Mouse (Mus musculus): ENCODE measurements around the gene Bicd2. TPM values are rescaled to one million over a fixed set of nuclear protein-coding genes. Genes with fewer than 3 reads are reported as not detected.

The Bicd2 gene
- polyA plus RNA-seq, 1 experiment = 17.6 TPM

- H3K27me3 ChIP-seq (replicated peaks; ENCODE audit: control insufficient read depth, insufficient read depth, low read length) = no peaks in the 10 kb centered on the region
- H3K4me1 ChIP-seq (ENCODE audit: control insufficient read depth, insufficient read depth, low read length) = no peaks in the 10 kb centered on the region
- H3K4me3 ChIP-seq (ENCODE audit: insufficient read depth, low read depth, low read length) = no peak overlapping the region
- WGBS = 93% methylated on average over 23 of the region's 23 CpGs
- no peak overlapping the region for H3K27ac ChIP-seq (ENCODE audit: insufficient read depth, low read depth, low read length)
- DNase-seq = no peak
- TF ChIP-seq CTCF (conservative IDR thresholded peaks at IDR 0.05; ENCODE audit: insufficient read depth, insufficient read length, low read depth, low read length) (no peak), POLR2A (IDR thresholded peaks at IDR 0.05; ENCODE audit: low read depth, low read length) (no peak)
- peaks cover 3% of the 10 kb centered on the region for H3K36me3 ChIP-seq (ENCODE audit: control insufficient read depth, insufficient read depth, low read length)
These were observed 41.6 kb downstream of the Bicd2 start for GRCm38 (mm10) chr13:49382997-49383396.

- no peak for TF ChIP-seq POLR2A (IDR thresholded peaks at IDR 0.05; ENCODE audit: low read depth, low read length)
- no peak for TF ChIP-seq CTCF (conservative IDR thresholded peaks at IDR 0.05; ENCODE audit: insufficient read depth, insufficient read length, low read depth, low read length)
These were observed 43.5 kb downstream of the Bicd2 start for GRCm38 (mm10) chr13:49384751-49385463.

DNA sequence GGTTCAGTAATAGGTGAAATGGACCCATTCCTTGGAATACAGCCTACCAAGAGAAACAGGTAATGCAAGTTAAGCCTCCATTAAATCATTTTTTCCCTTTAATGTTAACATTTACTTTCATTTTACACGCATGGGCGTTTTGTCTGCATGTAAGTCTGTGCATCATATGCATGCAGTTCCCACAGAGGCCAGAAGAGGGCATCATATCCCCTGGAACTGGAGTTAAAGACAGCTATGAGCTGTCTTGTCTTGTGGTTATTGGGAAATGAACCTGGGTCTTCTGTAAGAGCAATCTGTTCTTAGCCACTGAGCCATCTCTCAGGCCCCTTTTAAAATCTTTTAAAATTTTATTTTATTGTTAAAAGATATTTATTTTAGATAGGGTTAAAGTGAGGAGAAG is 50.0 kb downstream of the Bicd2 start:
- Histone ChIP-seq H3K4me3 (ENCODE audit: insufficient read depth, low read depth, low read length) (no peak overlapping the region), H3K36me3 (ENCODE audit: control insufficient read depth, insufficient read depth, low read length) (no peaks in the 10 kb centered on the region), H3K4me1 (ENCODE audit: control insufficient read depth, insufficient read depth, low read length) (no peaks in the 10 kb centered on the region), H3K27ac (ENCODE audit: insufficient read depth, low read depth, low read length) (no peak overlapping the region), H3K27me3 (replicated peaks; ENCODE audit: control insufficient read depth, insufficient read depth, low read length) (no peaks in the 10 kb centered on the region)
- 99% methylated on average over 2 of the region's 2 CpGs for WGBS
- TF ChIP-seq POLR2A (IDR thresholded peaks at IDR 0.05; ENCODE audit: low read depth, low read length) (no peak), CTCF (conservative IDR thresholded peaks at IDR 0.05; ENCODE audit: insufficient read depth, insufficient read length, low read depth, low read length) (0 out of 2 replicates have a peak, but pooled peaks have one; percentile 22)
- DNase-seq = no peak

More at GRCm38 (mm10) chr13:49384751-49385463, 43.5 kb downstream of the Bicd2 start:
- DNase-seq = peak; percentile 64
- H3K27ac ChIP-seq (ENCODE audit: insufficient read depth, low read depth, low read length) = no peak overlapping the region
- peaks cover 3% of the 10 kb centered on the region for H3K36me3 ChIP-seq (ENCODE audit: control insufficient read depth, insufficient read depth, low read length)
- 61% methylated on average over 16 of the region's 16 CpGs for WGBS
- no peaks in the 10 kb centered on the region for H3K27me3 ChIP-seq (replicated peaks; ENCODE audit: control insufficient read depth, insufficient read depth, low read length)
- no peaks in the 10 kb centered on the region for H3K4me1 ChIP-seq (ENCODE audit: control insufficient read depth, insufficient read depth, low read length)
- no peak overlapping the region for H3K4me3 ChIP-seq (ENCODE audit: insufficient read depth, low read depth, low read length)

- no peak for TF ChIP-seq CTCF (conservative IDR thresholded peaks at IDR 0.05; ENCODE audit: insufficient read depth, insufficient read length, low read depth, low read length)
- TF ChIP-seq POLR2A (IDR thresholded peaks at IDR 0.05; ENCODE audit: low read depth, low read length) = no peak
- no peak for DNase-seq
- H3K27me3 ChIP-seq (replicated peaks; ENCODE audit: control insufficient read depth, insufficient read depth, low read length) = no peaks in the 10 kb centered on the region
- no peaks in the 10 kb centered on the region for H3K36me3 ChIP-seq (ENCODE audit: control insufficient read depth, insufficient read depth, low read length)
- no peak overlapping the region for H3K4me3 ChIP-seq (ENCODE audit: insufficient read depth, low read depth, low read length)
- 91% methylated on average over 1 of the region's 1 CpGs for WGBS
- H3K4me1 ChIP-seq (ENCODE audit: control insufficient read depth, insufficient read depth, low read length) = no peaks in the 10 kb centered on the region
- H3K27ac ChIP-seq (ENCODE audit: insufficient read depth, low read depth, low read length) = no peak overlapping the region
These were observed 52.2 kb downstream of the Bicd2 start for GRCm38 (mm10) chr13:49393579-49393978.

- Histone ChIP-seq H3K36me3 (ENCODE audit: control insufficient read depth, insufficient read depth, low read length) (no peaks in the 10 kb centered on the region), H3K4me3 (ENCODE audit: insufficient read depth, low read depth, low read length) (no peak overlapping the region), H3K27me3 (replicated peaks; ENCODE audit: control insufficient read depth, insufficient read depth, low read length) (no peaks in the 10 kb centered on the region), H3K27ac (ENCODE audit: insufficient read depth, low read depth, low read length) (no peak overlapping the region), H3K4me1 (ENCODE audit: control insufficient read depth, insufficient read depth, low read length) (no peaks in the 10 kb centered on the region)
- no peak for DNase-seq
- 94% methylated on average over 3 of the region's 3 CpGs for WGBS
- TF ChIP-seq POLR2A (IDR thresholded peaks at IDR 0.05; ENCODE audit: low read depth, low read length) (no peak), CTCF (conservative IDR thresholded peaks at IDR 0.05; ENCODE audit: insufficient read depth, insufficient read length, low read depth, low read length) (no peak)
These were observed 53.6 kb downstream of the Bicd2 start for GRCm38 (mm10) chr13:49394886-49395447.

DNA sequence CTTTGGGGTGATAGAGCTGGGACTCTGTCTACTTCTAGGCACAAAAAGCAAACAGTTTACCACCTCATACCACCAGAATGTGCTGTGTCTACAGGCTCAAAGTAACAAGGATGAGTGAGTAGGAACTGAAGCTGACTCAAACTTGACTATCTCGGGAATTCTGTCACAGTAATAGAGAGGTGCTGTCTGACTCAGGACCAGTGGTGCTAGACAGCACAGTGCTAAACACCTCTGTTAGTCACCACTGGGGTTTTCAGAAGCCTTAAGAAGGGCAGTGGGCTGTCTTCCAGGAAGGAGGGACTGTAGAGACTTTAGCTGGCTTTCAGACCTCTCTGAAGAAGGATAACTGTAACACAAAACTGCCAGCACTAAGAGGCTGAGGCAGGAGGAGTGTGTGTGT is 55.4 kb downstream of the Bicd2 start:
- 69% methylated on average over 1 of the region's 1 CpGs for WGBS
- TF ChIP-seq POLR2A (IDR thresholded peaks at IDR 0.05; ENCODE audit: low read depth, low read length) = no peak
- no peak for TF ChIP-seq CTCF (conservative IDR thresholded peaks at IDR 0.05; ENCODE audit: insufficient read depth, insufficient read length, low read depth, low read length)

GRCm38 (mm10) chr13:49398191-49398590 is 56.8 kb downstream of the Bicd2 start:
- Histone ChIP-seq H3K4me1 (ENCODE audit: control insufficient read depth, insufficient read depth, low read length) (no peaks in the 10 kb centered on the region), H3K36me3 (ENCODE audit: control insufficient read depth, insufficient read depth, low read length) (no peaks in the 10 kb centered on the region), H3K4me3 (ENCODE audit: insufficient read depth, low read depth, low read length) (no peak overlapping the region), H3K27ac (ENCODE audit: insufficient read depth, low read depth, low read length) (no peak overlapping the region), H3K27me3 (replicated peaks; ENCODE audit: control insufficient read depth, insufficient read depth, low read length) (no peaks in the 10 kb centered on the region)
- no peak for DNase-seq
- TF ChIP-seq CTCF (conservative IDR thresholded peaks at IDR 0.05; ENCODE audit: insufficient read depth, insufficient read length, low read depth, low read length) (no peak), POLR2A (IDR thresholded peaks at IDR 0.05; ENCODE audit: low read depth, low read length) (no peak)
- WGBS = 70% methylated on average over 8 of the region's 8 CpGs

More for the DNA sequence above, 55.4 kb downstream of the Bicd2 start:
- no peaks in the 10 kb centered on the region for H3K36me3 ChIP-seq (ENCODE audit: control insufficient read depth, insufficient read depth, low read length)
- H3K4me3 ChIP-seq (ENCODE audit: insufficient read depth, low read depth, low read length) = no peak overlapping the region
- H3K4me1 ChIP-seq (ENCODE audit: control insufficient read depth, insufficient read depth, low read length) = no peaks in the 10 kb centered on the region
- no peak for DNase-seq
- H3K27ac ChIP-seq (ENCODE audit: insufficient read depth, low read depth, low read length) = no peak overlapping the region
- H3K27me3 ChIP-seq (replicated peaks; ENCODE audit: control insufficient read depth, insufficient read depth, low read length) = no peaks in the 10 kb centered on the region
